Mouse (Mus musculus) liver, postnatal 0 days (tissue): Measurements from ENCODE around the gene Bphl.
"Not testable (repeated sequence)": the region's sequence is repeated elsewhere in the genome, so short reads cannot be mapped to it uniquely, and the experiment has no call there.

Source experiments
- CTCF ChIP-seq: sonication (generic); IDR thresholded peaks from 2 replicates; pipeline ENCODE4 v1.5.1; 2016; ENCODE audit warnings: antibody characterized with exemption, low read depth
- EP300 ChIP-seq: IDR thresholded peaks from 2 replicates; pipeline ENCODE4 v1.6.1; 2016; ENCODE audit warnings: antibody characterized with exemption, low read depth, mild to moderate bottlenecking

GRCm38 (mm10) chr13:34088201-34088649 is 50.8 kb downstream of the Bphl start:
- TF ChIP-seq CTCF, EP300: not testable (repeated sequence)
